Mouse (Mus musculus) liver, embryonic 16.5 days (tissue): ENCODE results near the gene 1700029I15Rik. TPM values are rescaled to one million over a fixed set of nuclear protein-coding genes. Genes with fewer than 3 reads are reported as not detected.

Experiments
- ATAC-seq: fragments of 200-750 bp; cut with Nextera tagmentation; 2 replicates; pipeline ENCODE4 v1.8.0; 2017; ENCODE audit warnings: low read depth, mild to moderate bottlenecking, moderate number of reproducible peaks, moderate library complexity
- H3K27ac ChIP-seq: fragments of 300-500 bp; sonication (generic); 2 replicates; pipeline ENCODE4 v1.5.1; 2014; ENCODE audit warnings: mild to moderate bottlenecking, low read length
- H3K27me3 ChIP-seq: fragments of 300-500 bp; sonication (generic); 2 replicates; pipeline ENCODE4 v1.6.1; 2014; ENCODE audit warnings: low read depth, low read length, mixed read lengths; ENCODE audit not compliant: control insufficient read depth, insufficient read depth
- H3K36me3 ChIP-seq: fragments of 300-500 bp; sonication (generic); 2 replicates; pipeline ENCODE4 v1.6.1; 2014; ENCODE audit warnings: mild to moderate bottlenecking; ENCODE audit not compliant: control insufficient read depth, insufficient read depth
- H3K4me1 ChIP-seq: fragments of 300-500 bp; sonication (generic); 2 replicates; pipeline ENCODE4 v1.6.1; 2014; ENCODE audit warnings: low read depth, low read length, mixed read lengths; ENCODE audit not compliant: control insufficient read depth
- H3K4me2 ChIP-seq: fragments of 300-500 bp; sonication (generic); 2 replicates; pipeline ENCODE4 v1.6.1; 2014; ENCODE audit warnings: low read depth, low read length, mixed read lengths
- H3K4me3 ChIP-seq: fragments of 300-500 bp; sonication (generic); 2 replicates; pipeline ENCODE4 v1.5.1; 2014; ENCODE audit warnings: low read depth, mild to moderate bottlenecking, low read length
- H3K9ac ChIP-seq: fragments of 300-500 bp; sonication (generic); 2 replicates; pipeline ENCODE4 v1.6.1; 2014; ENCODE audit warnings: low read depth, low read length
- H3K9me3 ChIP-seq: fragments of 300-500 bp; sonication (generic); replicated peaks from 2 replicates; pipeline ENCODE4 v1.6.1; 2016; ENCODE audit warnings: low read length; ENCODE audit not compliant: control insufficient read depth
- WGBS: fragments of 180-500 bp; shearing (Covaris S2); extraction: QIAGEN DNeasy Blood & Tissue Kit; methylation state at CpG from one replicate; pipeline ENCODE4 v1.1.7; 2014; ENCODE audit not compliant: insufficient replicate concordance; 5-methylcytosine and 5-hydroxymethylcytosine counted together
- polyA plus RNA-seq: library from polyadenylated mRNA; unstranded; fragments of >200 nt; fragmentation: Nextera tagmentation; extraction: Ambion mirVana; gene quantifications from 2 replicates; pipeline ENCODE4 v1.2.1, GENCODE M21; 2015

The 1700029I15Rik gene
- polyA plus RNA-seq, 1 experiment from 2014 or later = 1.5 TPM

GRCm38 (mm10) chr2:92360186-92360823 is 22.0 kb upstream of the 1700029I15Rik start:
- ATAC-seq = no peak

GRCm38 (mm10) chr2:92360893-92361292 is 21.4 kb upstream of the 1700029I15Rik start:
- H3K27me3 ChIP-seq = no peaks in the 10 kb centered on the region
- ATAC-seq = peak; percentile 71; the same call in 1 of the 2 replicates
- H3K4me2 ChIP-seq = no peak overlapping the region
- H3K4me1 ChIP-seq = no peaks in the 10 kb centered on the region
- H3K9me3 ChIP-seq = no peaks in the 10 kb centered on the region
- WGBS = 19% methylated on average over 12 of the region's 12 CpGs
- no peaks in the 10 kb centered on the region for H3K36me3 ChIP-seq
- no peak overlapping the region for H3K4me3 ChIP-seq
- no peak overlapping the region for H3K9ac ChIP-seq
- H3K27ac ChIP-seq = no peak overlapping the region

More at GRCm38 (mm10) chr2:92360186-92360823, 22.0 kb upstream of the 1700029I15Rik start:
- H3K9me3 ChIP-seq = no peaks in the 10 kb centered on the region
- H3K4me3 ChIP-seq = no peak overlapping the region
- H3K9ac ChIP-seq = no peak overlapping the region
- H3K36me3 ChIP-seq = no peaks in the 10 kb centered on the region
- 72% methylated on average over 25 of the region's 25 CpGs for whole genome bisulfite sequencing
- no peaks in the 10 kb centered on the region for H3K27me3 ChIP-seq
- H3K4me1 ChIP-seq = no peaks in the 10 kb centered on the region
- H3K4me2 ChIP-seq = no peak overlapping the region
- H3K27ac ChIP-seq = no peak overlapping the region

- Histone ChIP-seq H3K4me2 (no peak overlapping the region), H3K4me1 (no peaks in the 10 kb centered on the region), H3K27me3 (no peaks in the 10 kb centered on the region), H3K4me3 (no peak overlapping the region), H3K9me3 (no peaks in the 10 kb centered on the region), H3K27ac (no peak overlapping the region), H3K9ac (no peak overlapping the region), H3K36me3 (no peaks in the 10 kb centered on the region)
- no peak for ATAC-seq
- WGBS = 70% methylated on average over 8 of the region's 8 CpGs
These were observed 20.5 kb upstream of the 1700029I15Rik start for GRCm38 (mm10) chr2:92361795-92362194.

GRCm38 (mm10) chr2:92362571-92363228 is 19.6 kb upstream of the 1700029I15Rik start:
- Histone ChIP-seq H3K36me3 (no peaks in the 10 kb centered on the region), H3K4me2 (no peak overlapping the region), H3K4me3 (no peak overlapping the region), H3K9me3 (no peaks in the 10 kb centered on the region), H3K9ac (no peak overlapping the region), H3K27me3 (no peaks in the 10 kb centered on the region), H3K4me1 (no peaks in the 10 kb centered on the region; the same call in 1 of the 2 replicates), H3K27ac (no peak overlapping the region)
- ATAC-seq = no peak
- 75% methylated on average over 6 of the region's 6 CpGs for WGBS

- no peak overlapping the region for H3K9ac ChIP-seq
- H3K9me3 ChIP-seq = no peaks in the 10 kb centered on the region
- H3K27ac ChIP-seq = no peak overlapping the region
- no peaks in the 10 kb centered on the region; the same call in 1 of the 2 replicates for H3K4me1 ChIP-seq
- H3K4me3 ChIP-seq = no peak overlapping the region
- 73% methylated on average over 4 of the region's 4 CpGs for WGBS
- no peaks in the 10 kb centered on the region; the same call in 1 of the 2 replicates for H3K27me3 ChIP-seq
- H3K36me3 ChIP-seq = no peaks in the 10 kb centered on the region
- H3K4me2 ChIP-seq = no peak overlapping the region
- no peak for ATAC-seq
These were observed 18.3 kb upstream of the 1700029I15Rik start for GRCm38 (mm10) chr2:92364086-92364485.

GRCm38 (mm10) chr2:92365568-92365967 is 16.8 kb upstream of the 1700029I15Rik start:
- Histone ChIP-seq H3K27ac (no peak overlapping the region), H3K27me3 (peaks cover 15% of the 10 kb centered on the region), H3K9me3 (no peaks in the 10 kb centered on the region), H3K4me2 (no peak overlapping the region), H3K9ac (no peak overlapping the region), H3K36me3 (no peaks in the 10 kb centered on the region), H3K4me3 (no peak overlapping the region), H3K4me1 (no peaks in the 10 kb centered on the region; the same call in 1 of the 2 replicates)
- ATAC-seq = no peak
- WGBS = 74% methylated on average over 10 of the region's 10 CpGs

- no peaks in the 10 kb centered on the region for H3K9me3 ChIP-seq
- H3K4me1 ChIP-seq = peaks cover 2% of the 10 kb centered on the region
- no peak overlapping the region for H3K4me2 ChIP-seq
- H3K9ac ChIP-seq = no peak overlapping the region
- WGBS = 29% methylated on average over 20 of the region's 20 CpGs
- H3K27me3 ChIP-seq = peaks cover 30% of the 10 kb centered on the region
- H3K4me3 ChIP-seq = no peak overlapping the region
- ATAC-seq = no peak
- no peaks in the 10 kb centered on the region for H3K36me3 ChIP-seq
- H3K27ac ChIP-seq = no peak overlapping the region
These were observed 14.8 kb upstream of the 1700029I15Rik start for GRCm38 (mm10) chr2:92367383-92368029.

- H3K27ac ChIP-seq = no peak overlapping the region
- H3K36me3 ChIP-seq = no peaks in the 10 kb centered on the region
- 15% methylated on average over 19 of the region's 19 CpGs for WGBS
- H3K4me3 ChIP-seq = peak overlapping the region; percentile 58
- no peaks in the 10 kb centered on the region for H3K9me3 ChIP-seq
- H3K9ac ChIP-seq = peak overlapping the region; percentile 58; the same call in 1 of the 2 replicates
- H3K4me2 ChIP-seq = peak overlapping the region; percentile 57
- no peak for ATAC-seq
- H3K4me1 ChIP-seq = peaks cover 11% of the 10 kb centered on the region
- H3K27me3 ChIP-seq = peaks cover 33% of the 10 kb centered on the region
These were observed 12.0 kb upstream of the 1700029I15Rik start for GRCm38 (mm10) chr2:92370375-92370774.
